Mouse (Mus musculus) lung, postnatal 0 days (tissue): ENCODE measurements around the gene Washc2. TPM values are rescaled to one million over a fixed set of nuclear protein-coding genes. Genes with fewer than 3 reads are reported as not detected.
A peak's percentile ranks its signal among the peaks of the same experiment; 100 is the strongest.

Experiments used
- ATAC-seq: fragments of 200-750 bp; cut with Nextera tagmentation; 2 replicates; pipeline ENCODE4 v1.8.0; 2017; ENCODE audit warnings: moderate library complexity
- DNase-seq: peaks from one replicate; pipeline ENCODE4 v3.0.0-alpha.2; 2016; ENCODE audit warnings: low spot score
- H3K27ac ChIP-seq: fragments of 300-500 bp; sonication (generic); 2 replicates; pipeline ENCODE4 v1.5.1; 2014; ENCODE audit warnings: antibody characterized with exemption, mild to moderate bottlenecking, low read length, mixed read lengths
- H3K27me3 ChIP-seq: fragments of 300-500 bp; sonication (generic); replicated peaks from 2 replicates; pipeline ENCODE4 v1.6.1; 2014; ENCODE audit warnings: low read length, mixed read lengths; ENCODE audit not compliant: insufficient read depth
- H3K36me3 ChIP-seq: fragments of 300-500 bp; sonication (generic); 2 replicates; pipeline ENCODE4 v1.6.1; 2014; ENCODE audit warnings: low read length, mixed read lengths; ENCODE audit not compliant: insufficient read depth
- H3K4me1 ChIP-seq: fragments of 300-500 bp; sonication (generic); 2 replicates; pipeline ENCODE4 v1.6.1; 2014; ENCODE audit warnings: antibody characterized with exemption, low read depth, low read length, mixed read lengths; ENCODE audit not compliant: insufficient read depth
- H3K4me2 ChIP-seq: fragments of 300-500 bp; sonication (generic); replicated peaks from 2 replicates; pipeline ENCODE4 v1.6.1; 2014; ENCODE audit warnings: low read depth, mild to moderate bottlenecking, low read length, moderate library complexity, mixed read lengths
- H3K4me3 ChIP-seq: fragments of 300-500 bp; sonication (generic); 2 replicates; pipeline ENCODE4 v1.5.1; 2014; ENCODE audit warnings: low read depth, low read length
- H3K9ac ChIP-seq: fragments of 300-500 bp; sonication (generic); replicated peaks from 2 replicates; pipeline ENCODE4 v1.6.1; 2014; ENCODE audit warnings: low read depth, mild to moderate bottlenecking
- H3K9me3 ChIP-seq: fragments of 300-500 bp; sonication (generic); 2 replicates; pipeline ENCODE4 v1.6.1; 2016; ENCODE audit warnings: low read length, mixed read lengths
- CTCF ChIP-seq: IDR thresholded peaks from 2 replicates; pipeline ENCODE4 v1.5.1; 2016; ENCODE audit warnings: antibody characterized with exemption, mild to moderate bottlenecking
- EP300 ChIP-seq: IDR thresholded peaks from 2 replicates; pipeline ENCODE4 v1.6.1; 2016; ENCODE audit warnings: antibody characterized with exemption, mild to moderate bottlenecking, control low read depth
- WGBS: fragments of 180-500 bp; shearing (Covaris S2); extraction: QIAGEN DNeasy Blood & Tissue Kit; methylation state at CpG from one replicate; pipeline ENCODE4 v1.1.7; 2014; 5-methylcytosine and 5-hydroxymethylcytosine counted together
- polyA plus RNA-seq: library from polyadenylated mRNA; unstranded; fragments of >200 nt; fragmentation: Nextera tagmentation; extraction: Ambion mirVana; gene quantifications from 2 replicates; pipeline ENCODE4 v1.2.1, GENCODE M21; 2015

Gene Washc2
- polyA plus RNA-seq, 1 experiment from 2014 or later: 36.9 TPM

DNA sequence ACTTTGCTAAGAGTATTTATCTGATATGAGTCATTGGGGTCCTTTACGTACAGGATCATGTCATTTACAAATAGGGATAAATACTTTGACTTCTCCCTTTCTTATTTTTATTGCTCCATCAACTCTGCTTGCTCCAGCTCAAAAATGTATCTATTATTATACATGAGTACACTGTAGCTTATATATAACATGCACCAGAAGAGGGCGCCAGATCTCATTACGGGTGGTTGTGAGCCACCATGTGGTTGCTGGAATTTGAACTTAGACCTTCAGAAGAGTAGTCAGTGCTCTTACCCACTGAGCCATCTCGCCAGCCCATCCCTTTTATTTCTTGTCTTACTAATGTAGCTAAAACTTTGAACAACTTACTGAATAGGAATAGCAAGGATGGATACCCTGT, 74.7 kb downstream of the Washc2 start:
- H3K4me2 ChIP-seq: no peak overlapping the region
- ATAC-seq (no peak), DNase-seq (no peak)
- H3K27me3 ChIP-seq: no peaks in the 10 kb centered on the region
- no peak overlapping the region for H3K9ac ChIP-seq
- no peaks in the 10 kb centered on the region for H3K36me3 ChIP-seq
- TF ChIP-seq CTCF (peak; percentile 46), EP300 (no peak)
- no peak overlapping the region for H3K4me3 ChIP-seq
- 51% methylated on average over 4 of the region's 4 CpGs for WGBS
- no peaks in the 10 kb centered on the region for H3K4me1 ChIP-seq
- no peaks in the 10 kb centered on the region for H3K9me3 ChIP-seq
- H3K27ac ChIP-seq: no peak overlapping the region

DNA sequence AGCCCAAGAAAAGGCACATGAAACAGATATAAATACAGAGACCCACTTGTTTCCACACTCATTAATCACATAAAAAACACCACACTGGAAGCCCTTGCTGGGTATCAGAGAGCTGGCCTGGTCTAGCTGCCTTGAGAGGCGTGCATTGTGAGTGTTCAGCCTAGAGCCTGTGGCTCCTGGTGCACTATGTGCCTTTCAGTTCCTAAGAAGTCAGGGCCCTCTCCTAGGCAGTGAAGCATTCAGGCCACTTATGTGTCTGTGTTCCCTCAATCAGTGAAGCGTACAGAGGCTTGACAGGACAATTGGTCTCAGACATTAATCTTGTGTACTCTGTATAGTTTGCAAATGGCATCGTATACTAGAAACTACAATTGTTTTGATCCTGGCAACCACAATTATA, 75.4 kb downstream of the Washc2 start:
- DNase-seq (no peak), ATAC-seq (no peak)
- Histone ChIP-seq H3K27me3 (no peaks in the 10 kb centered on the region), H3K4me1 (no peaks in the 10 kb centered on the region), H3K27ac (no peak overlapping the region), H3K9me3 (no peaks in the 10 kb centered on the region), H3K4me2 (no peak overlapping the region), H3K9ac (no peak overlapping the region), H3K4me3 (no peak overlapping the region), H3K36me3 (no peaks in the 10 kb centered on the region)
- TF ChIP-seq EP300 (no peak), CTCF (no peak)
- 80% methylated on average over 3 of the region's 3 CpGs for WGBS

GRCm38 (mm10) chr6:116286321-116286720, 78.5 kb downstream of the Washc2 start:
- no peak for TF ChIP-seq EP300
- TF ChIP-seq CTCF: no peak
- H3K9me3 ChIP-seq: no peaks in the 10 kb centered on the region
- H3K9ac ChIP-seq: no peak overlapping the region
- H3K4me2 ChIP-seq: no peak overlapping the region
- H3K36me3 ChIP-seq: no peaks in the 10 kb centered on the region
- no peaks in the 10 kb centered on the region for H3K27me3 ChIP-seq
- DNase-seq (no peak), ATAC-seq (no peak)
- H3K27ac ChIP-seq: no peak overlapping the region
- WGBS: 79% methylated on average over 4 of the region's 4 CpGs
- H3K4me1 ChIP-seq: no peaks in the 10 kb centered on the region
- H3K4me3 ChIP-seq: no peak overlapping the region

GRCm38 (mm10) chr6:116286870-116287575, 79.2 kb downstream of the Washc2 start:
- Histone ChIP-seq H3K4me2 (no peak overlapping the region), H3K27ac (no peak overlapping the region), H3K27me3 (no peaks in the 10 kb centered on the region), H3K4me1 (no peaks in the 10 kb centered on the region), H3K9ac (no peak overlapping the region), H3K9me3 (no peaks in the 10 kb centered on the region), H3K36me3 (no peaks in the 10 kb centered on the region), H3K4me3 (no peak overlapping the region)
- TF ChIP-seq CTCF (no peak), EP300 (no peak)
- ATAC-seq (peak; percentile 58), DNase-seq (peak; percentile 34)
- 63% methylated on average over 5 of the region's 5 CpGs for WGBS

GRCm38 (mm10) chr6:116311411-116311810, 103.6 kb downstream of the Washc2 start:
- WGBS: 86% methylated on average over 2 of the region's 2 CpGs
- H3K27ac ChIP-seq: no peak overlapping the region
- no peaks in the 10 kb centered on the region for H3K4me1 ChIP-seq
- no peak overlapping the region for H3K9ac ChIP-seq
- TF ChIP-seq CTCF: no peak
- no peak for TF ChIP-seq EP300
- no peak overlapping the region for H3K4me2 ChIP-seq
- H3K36me3 ChIP-seq: no peaks in the 10 kb centered on the region
- ATAC-seq (no peak), DNase-seq (no peak)
- H3K27me3 ChIP-seq: no peaks in the 10 kb centered on the region
- H3K9me3 ChIP-seq: no peaks in the 10 kb centered on the region
- H3K4me3 ChIP-seq: no peak overlapping the region

Other genes with a start within 250 kb of the Washc2 start
- 26.9 and 33.4 TPM in 2 replicates for gene Plxnd1, start 213.0 kb upstream of the Washc2 start, polyA plus RNA-seq
- 9.1 and 9.9 TPM in 2 replicates for gene Tmcc1, start 14.6 kb upstream of the Washc2 start, polyA plus RNA-seq
- 2.9 and 3.1 TPM in 2 replicates for gene Zfand4, start 56.2 kb downstream of the Washc2 start, polyA plus RNA-seq
- gene March8, start 130.0 kb downstream of the Washc2 start, polyA plus RNA-seq: 26.4 and 29.0 TPM in 2 replicates